Mouse (Mus musculus) C2C12 (cell line): ENCODE data around the gene Zfr. TPM values are rescaled to one million over a fixed set of nuclear protein-coding genes. Genes with fewer than 3 reads are reported as not detected.
"Not testable (repeated sequence)": the region's sequence is repeated elsewhere in the genome, so short reads cannot be mapped to it uniquely, and the experiment has no call there.

ENCODE experiments used
- H3K27me3 ChIP-seq: one replicate; pipeline ENCODE4 v1.6.1; 2011; ENCODE audit not compliant: control insufficient read depth, insufficient read depth, insufficient read length
- H3K36me3 ChIP-seq: one replicate; pipeline ENCODE4 v1.6.1; 2011; ENCODE audit not compliant: control insufficient read depth, insufficient read depth
- H3K4me3 ChIP-seq: one replicate; pipeline ENCODE4 v1.5.1; 2011; ENCODE audit warnings: mild to moderate bottlenecking, control low read depth; ENCODE audit not compliant: poor library complexity, insufficient read depth, severe bottlenecking
- H3K79me2 ChIP-seq: one replicate; pipeline ENCODE4 v1.6.1; 2011; ENCODE audit not compliant: control insufficient read depth, insufficient read depth
- H3K79me3 ChIP-seq: one replicate; pipeline ENCODE4 v1.6.1; 2011; ENCODE audit warnings: low read depth, control low read depth
- H3ac ChIP-seq: one replicate; pipeline ENCODE3; 2011; ENCODE audit warnings: low read depth; ENCODE audit not compliant: control insufficient read depth, insufficient read length
- CEBPB ChIP-seq: IDR thresholded peaks from one replicate; pipeline ENCODE4 v1.6.1; 2011; ENCODE audit warnings: low read depth, mild to moderate bottlenecking, control low read depth, moderate library complexity
- CTCF ChIP-seq: IDR thresholded peaks from one replicate; pipeline ENCODE4 v1.5.1; 2011; ENCODE audit not compliant: control insufficient read depth, insufficient read depth, insufficient read length
- FOSL1 ChIP-seq: IDR thresholded peaks from one replicate; pipeline ENCODE4 v1.8.0; 2011; ENCODE audit warnings: mild to moderate bottlenecking, low read length; ENCODE audit not compliant: poor library complexity, insufficient read depth, severe bottlenecking
- MAX ChIP-seq: IDR thresholded peaks from one replicate; pipeline ENCODE4 v1.6.1; 2011; ENCODE audit warnings: mild to moderate bottlenecking, control low read depth
- MYOD1 ChIP-seq: IDR thresholded peaks from one replicate; pipeline ENCODE4 v1.6.1; 2011; ENCODE audit warnings: low read depth; ENCODE audit not compliant: control insufficient read depth, insufficient read length
- MYOG ChIP-seq: IDR thresholded peaks from one replicate; pipeline ENCODE4 v1.6.1; 2011; ENCODE audit not compliant: control insufficient read depth, insufficient read length; ENCODE audit errors: extremely low read depth
- USF1 ChIP-seq: IDR thresholded peaks from one replicate; pipeline ENCODE4 v1.6.1; 2011; ENCODE audit warnings: low read depth, mild to moderate bottlenecking, control low read depth, moderate library complexity
- polyA plus RNA-seq: library from polyadenylated mRNA; unstranded; fragments of >200 nt; fragmentation: generic; extraction: Trizol; gene quantifications from one replicate; pipeline ENCODE4 v1.2.1, GENCODE M21; 2012; ENCODE audit warnings: missing spikeins

Gene Zfr
- polyA plus RNA-seq, 1 experiment, result 22.4 TPM

DNA sequence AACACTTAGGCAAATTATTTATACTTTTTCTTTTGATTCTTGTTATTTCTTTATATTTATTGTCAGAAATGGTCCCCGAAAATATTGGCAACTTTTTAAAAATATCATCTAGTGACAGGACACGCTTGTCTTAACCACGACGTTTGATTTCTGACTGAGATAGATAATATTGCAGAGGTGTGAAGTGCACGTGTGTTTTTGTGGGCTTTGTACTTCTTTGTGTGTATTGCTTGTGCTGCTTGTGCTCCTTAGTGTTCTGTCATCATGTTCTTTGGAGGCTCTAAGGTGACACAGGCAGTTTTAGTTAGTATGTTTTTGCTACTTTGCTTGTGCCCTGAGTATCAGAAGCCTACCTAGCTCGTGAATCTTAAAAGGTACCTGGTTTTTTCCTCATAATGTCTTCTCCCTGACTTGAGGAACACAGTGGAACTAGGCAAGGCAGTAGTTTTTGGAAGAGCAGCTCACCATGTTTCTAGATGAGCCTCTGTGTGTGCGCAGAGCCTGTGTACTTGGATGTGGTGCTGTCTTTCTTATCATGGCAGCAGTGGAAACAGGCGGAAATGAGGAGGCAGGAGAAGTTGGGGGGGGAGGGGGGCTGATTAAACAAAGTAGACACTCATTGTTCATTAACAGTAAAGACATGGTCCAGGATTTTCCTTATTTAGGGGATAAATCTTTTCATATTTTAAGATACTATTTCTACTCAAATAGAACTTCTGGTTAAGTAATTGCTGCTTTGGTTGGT, 23.5 kb downstream of the Zfr start:
- no peak overlapping the region for H3ac ChIP-seq
- H3K36me3 ChIP-seq, result peaks cover 76% of the 10 kb centered on the region
- H3K4me3 ChIP-seq, result no peak overlapping the region
- no peaks in the 10 kb centered on the region for H3K27me3 ChIP-seq
- no peak for TF ChIP-seq MYOG
- H3K79me3 ChIP-seq, result peaks cover 49% of the 10 kb centered on the region
- peaks cover 99% of the 10 kb centered on the region for H3K79me2 ChIP-seq

DNA sequence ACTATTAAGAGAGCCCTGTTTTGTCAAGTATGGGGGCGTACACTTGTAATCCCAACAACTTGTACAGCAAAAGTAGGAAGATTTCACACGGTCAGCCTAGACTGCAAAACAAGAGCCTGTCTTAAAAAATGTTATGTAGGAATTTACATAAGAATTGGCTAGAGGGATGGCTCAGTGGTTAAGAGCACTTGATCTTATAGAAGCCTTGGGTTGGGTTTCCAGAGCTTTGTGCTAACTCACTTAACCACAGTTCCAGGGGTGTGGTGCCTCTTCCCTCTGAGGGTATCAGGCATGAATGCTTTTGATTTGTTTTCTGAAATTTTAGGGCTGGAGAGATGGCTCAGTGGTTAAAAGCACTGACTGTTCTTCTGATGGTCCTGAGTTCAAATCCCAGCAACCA, 29.8 kb downstream of the Zfr start:
- Histone ChIP-seq H3ac (no peak overlapping the region), H3K36me3 (peaks cover 84% of the 10 kb centered on the region), H3K4me3 (no peak overlapping the region), H3K79me2 (peaks cover 38% of the 10 kb centered on the region), H3K79me3 (peaks cover 30% of the 10 kb centered on the region), H3K27me3 (no peaks in the 10 kb centered on the region)
- no peak for TF ChIP-seq MYOG
- TF ChIP-seq USF1, result no peak
- no peak for TF ChIP-seq MAX

DNA sequence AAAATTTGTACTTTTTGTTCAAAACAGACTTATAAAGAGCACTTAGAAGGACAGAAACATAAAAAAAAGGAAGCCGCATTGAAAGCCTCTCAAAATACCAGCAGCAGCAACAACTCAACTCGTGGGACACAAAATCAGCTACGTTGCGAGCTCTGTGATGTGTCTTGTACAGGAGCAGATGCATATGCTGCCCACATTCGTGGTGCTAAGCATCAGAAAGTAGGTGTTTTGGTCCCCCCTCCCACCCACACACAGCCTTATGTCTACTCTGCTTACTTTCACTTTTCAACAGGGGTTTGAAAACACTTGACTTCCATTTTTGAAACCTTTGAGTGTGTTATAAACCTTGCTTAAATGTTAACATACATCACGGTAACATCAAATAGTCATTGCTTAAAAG, 31.9 kb downstream of the Zfr start:
- no peak for TF ChIP-seq MAX
- no peak for TF ChIP-seq MYOG
- TF ChIP-seq FOSL1, result no peak
- no peak for TF ChIP-seq CTCF
- no peak for TF ChIP-seq MYOD1
- no peak for TF ChIP-seq USF1
- no peak for TF ChIP-seq CEBPB
- Histone ChIP-seq H3K79me3 (peaks cover 12% of the 10 kb centered on the region), H3K4me3 (no peak overlapping the region), H3K79me2 (peaks cover 17% of the 10 kb centered on the region), H3K36me3 (peaks cover 94% of the 10 kb centered on the region), H3ac (no peak overlapping the region), H3K27me3 (no peaks in the 10 kb centered on the region)

DNA sequence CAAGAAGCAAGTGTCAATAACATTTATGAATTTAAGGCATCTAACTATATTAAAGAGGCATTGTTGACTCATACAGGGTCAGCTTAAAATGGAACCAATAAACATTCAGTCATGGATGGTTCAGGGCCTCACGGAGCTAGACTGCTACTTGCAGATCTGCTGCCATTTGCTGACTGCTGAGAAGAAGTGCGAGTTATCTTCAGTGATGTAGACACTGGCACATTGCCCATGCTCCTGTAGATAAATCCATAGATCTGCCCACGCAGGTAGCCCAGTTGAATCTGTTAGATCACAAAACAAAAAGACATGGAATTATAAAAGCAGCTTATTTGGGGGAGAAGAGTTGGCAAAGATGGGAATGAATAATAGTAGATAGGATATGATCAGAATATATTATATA, 36.1 kb downstream of the Zfr start:
- H3K79me2 ChIP-seq, result no peaks in the 10 kb centered on the region
- no peak overlapping the region for H3ac ChIP-seq
- H3K4me3 ChIP-seq, result no peak overlapping the region
- H3K27me3 ChIP-seq, result no peaks in the 10 kb centered on the region
- H3K79me3 ChIP-seq, result no peaks in the 10 kb centered on the region
- H3K36me3 ChIP-seq, result peaks cover 98% of the 10 kb centered on the region
- TF ChIP-seq MYOG, result no peak
- no peak for TF ChIP-seq MYOD1
- no peak for TF ChIP-seq CTCF
- no peak for TF ChIP-seq USF1

DNA sequence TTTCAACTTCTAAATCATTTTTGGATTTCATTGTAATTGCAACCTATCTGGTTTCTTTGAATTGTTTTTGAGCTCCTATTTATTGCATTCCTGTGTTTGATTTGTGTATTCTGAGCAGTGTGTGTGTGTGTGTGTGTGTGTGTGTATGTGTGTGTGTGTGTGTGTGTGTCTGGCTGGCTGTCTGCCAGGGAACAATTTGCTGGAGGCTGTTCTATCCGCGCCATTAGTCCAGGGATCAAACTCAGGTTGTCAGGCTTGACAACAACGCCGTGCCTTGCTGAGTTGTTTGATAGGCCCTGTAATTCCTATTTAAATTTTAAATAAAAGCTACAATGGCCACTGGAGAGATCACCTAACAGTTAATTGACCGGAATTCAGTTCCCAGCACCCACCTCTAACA, 60.5 kb downstream of the Zfr start:
- TF ChIP-seq USF1, result no peak
- TF ChIP-seq FOSL1, result no peak
- TF ChIP-seq CEBPB, result no peak
- no peak for TF ChIP-seq CTCF
- Histone ChIP-seq H3K79me3 (no peaks in the 10 kb centered on the region), H3K36me3 (peaks cover 84% of the 10 kb centered on the region), H3K4me3 (no peak overlapping the region), H3K27me3 (no peaks in the 10 kb centered on the region), H3ac (no peak overlapping the region), H3K79me2 (peaks cover 4% of the 10 kb centered on the region)

DNA sequence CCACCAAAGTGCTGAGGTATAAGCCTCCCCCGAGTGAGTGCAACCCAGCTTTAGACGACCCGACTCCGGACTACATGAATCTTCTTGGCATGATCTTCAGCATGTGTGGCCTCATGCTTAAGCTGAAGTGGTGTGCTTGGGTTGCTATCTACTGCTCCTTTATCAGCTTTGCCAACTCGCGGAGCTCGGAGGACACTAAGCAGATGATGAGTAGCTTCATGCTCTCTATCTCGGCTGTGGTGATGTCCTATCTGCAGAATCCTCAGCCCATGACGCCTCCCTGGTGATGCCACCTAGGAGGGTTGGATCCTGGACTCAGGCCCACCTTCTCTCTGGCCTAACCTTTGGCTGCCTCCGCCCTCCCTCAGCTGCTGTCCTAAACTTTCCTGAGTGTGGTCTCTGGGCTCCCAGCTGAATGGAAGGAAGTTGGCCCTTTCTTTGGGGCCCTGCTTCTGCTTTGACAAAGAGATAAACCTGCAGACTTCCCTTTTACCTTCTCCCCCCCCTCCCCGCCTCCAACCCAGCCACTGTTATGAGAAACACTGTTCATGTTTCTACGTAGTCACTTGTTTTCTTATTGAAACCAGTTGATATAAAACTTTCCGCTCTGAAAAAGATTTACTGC, 63.7 kb downstream of the Zfr start:
- H3K27me3 ChIP-seq, H3K4me3 ChIP-seq, H3K79me3 ChIP-seq, H3K79me2 ChIP-seq, H3ac ChIP-seq: not testable (repeated sequence)
- peaks cover 89% of the 10 kb centered on the region for H3K36me3 ChIP-seq
